Mouse (Mus musculus): ENCODE results near the gene Klk1b8. TPM values are rescaled to one million over a fixed set of nuclear protein-coding genes. Genes with fewer than 3 reads are reported as not detected.
"Not testable (repeated sequence)": the region's sequence is repeated elsewhere in the genome, so short reads cannot be mapped to it uniquely, and the experiment has no call there.

Klk1b8 gene
- polyA plus RNA-seq, 1 experiment, result not detected

- not testable (repeated sequence) for DNase-seq (ENCODE audit: extremely low spot score in 1 of 2, low spot score in 1 of 2)
These were observed 44.4 kb downstream of the Klk1b8 start for GRCm38 (mm10) chr7:43994821-43995220.

- DNase-seq (ENCODE audit: extremely low spot score in 1 of 2, low spot score in 1 of 2), result not testable (repeated sequence)
These were observed 45.1 kb downstream of the Klk1b8 start, which contains the start of gene Klk1b11 for GRCm38 (mm10) chr7:43995577-43995976. Gene Klk1b11, plus strand, starts transcription at chr7:43995877.

Other genes with a start within 250 kb of the Klk1b8 start
- 0.36 TPM in 1 of 2 replicates, not detected in the other for gene Klk13, start 238.1 kb upstream of the Klk1b8 start, polyA plus RNA-seq (2012; rRNA removed)
- not detected in 2 replicates for gene Klk12, start 181.8 kb upstream of the Klk1b8 start, polyA plus RNA-seq (2012; rRNA removed)
- gene Klk11, start 176.1 kb upstream of the Klk1b8 start, polyA plus RNA-seq (2012; rRNA removed), result 0.08 TPM in 1 of 2 replicates, not detected in the other
- 0.17 and 0.18 TPM in 2 replicates for gene Klk10, start 169.6 kb upstream of the Klk1b8 start, polyA plus RNA-seq (2012; rRNA removed)
- not detected in 2 replicates for gene Klk9, start 158.8 kb upstream of the Klk1b8 start, polyA plus RNA-seq (2012; rRNA removed)
- 3.8 TPM in 2 replicates for gene Klk8, start 153.1 kb upstream of the Klk1b8 start, polyA plus RNA-seq (2012; rRNA removed)
- not detected in 2 replicates for gene Klk7, start 139.4 kb upstream of the Klk1b8 start, polyA plus RNA-seq (2012; rRNA removed)
- gene Klk6, start 126.2 kb upstream of the Klk1b8 start, polyA plus RNA-seq (2012; rRNA removed), result 6.4 and 7.7 TPM in 2 replicates
- not detected in 2 replicates for gene Klk5, start 108.7 kb upstream of the Klk1b8 start, polyA plus RNA-seq (2012; rRNA removed)
- gene Klk4, start 69.5 kb upstream of the Klk1b8 start, polyA plus RNA-seq (2012; rRNA removed), result not detected in 2 replicates
- gene Klk15, start 16.9 kb upstream of the Klk1b8 start, polyA plus RNA-seq (2012; rRNA removed), result not detected in 2 replicates
- gene Klk1b1, start 16.1 kb downstream of the Klk1b8 start, polyA plus RNA-seq (2012; rRNA removed), result not detected in 2 replicates
- not detected in 2 replicates for gene Klk1b9, start 25.4 kb downstream of the Klk1b8 start, polyA plus RNA-seq (2012; rRNA removed)
- not detected in 2 replicates for gene Klk1b11, start 45.2 kb downstream of the Klk1b8 start, polyA plus RNA-seq (2012; rRNA removed)
- not detected in 2 replicates for gene Klk1b26, start 61.5 kb downstream of the Klk1b8 start, polyA plus RNA-seq (2012; rRNA removed)
- 0.18 TPM in 1 of 2 replicates, not detected in the other for gene Klk1b27, start 101.6 kb downstream of the Klk1b8 start, polyA plus RNA-seq (2012; rRNA removed)
- gene Klk1b21, start 151.7 kb downstream of the Klk1b8 start, polyA plus RNA-seq (2012; rRNA removed), result not detected in 2 replicates
- gene Klk1b22, start 162.0 kb downstream of the Klk1b8 start, polyA plus RNA-seq (2012; rRNA removed), result not detected in 2 replicates
- not detected in 2 replicates for gene Klk1b16, start 186.1 kb downstream of the Klk1b8 start, polyA plus RNA-seq (2012; rRNA removed)
- not detected in 2 replicates for gene Klk1b24, start 237.6 kb downstream of the Klk1b8 start, polyA plus RNA-seq (2012; rRNA removed)
- not detected in 2 replicates for gene Klk1b3, start 247.5 kb downstream of the Klk1b8 start, polyA plus RNA-seq (2012; rRNA removed)

All from frontal cortex, adult 2 months (tissue).